Mouse (Mus musculus) small intestine, adult 2 months (tissue): ENCODE results near the gene Fat3. TPM values are rescaled to one million over a fixed set of nuclear protein-coding genes. Genes with fewer than 3 reads are reported as not detected.

Source experiments
- H3K27ac ChIP-seq: fragments of 200-500 bp; 2 replicates; pipeline ENCODE4 v1.5.1; 2012; ENCODE audit warnings: low read depth, low read length, control low read depth, inconsistent platforms; ENCODE audit not compliant: insufficient read depth
- H3K27me3 ChIP-seq: fragments of 200-500 bp; 2 replicates; pipeline ENCODE4 v1.6.1; 2012; ENCODE audit warnings: mild to moderate bottlenecking, moderate library complexity, low read length, inconsistent platforms; ENCODE audit not compliant: control insufficient read depth, insufficient read depth
- H3K36me3 ChIP-seq: fragments of 200-500 bp; 2 replicates; pipeline ENCODE4 v1.6.1; 2012; ENCODE audit warnings: mild to moderate bottlenecking, low read length, control low read depth, inconsistent platforms; ENCODE audit not compliant: control insufficient read depth, insufficient read depth
- H3K4me1 ChIP-seq: fragments of 200-500 bp; 2 replicates; pipeline ENCODE4 v1.6.1; 2012; ENCODE audit warnings: low read length, inconsistent platforms, mixed read lengths; ENCODE audit not compliant: control insufficient read depth, insufficient read depth, insufficient read length
- H3K4me3 ChIP-seq: fragments of 200-500 bp; 2 replicates; pipeline ENCODE4 v1.5.1; 2012; ENCODE audit warnings: low read depth, mild to moderate bottlenecking, control low read depth, inconsistent platforms, low read length, moderate library complexity
- CTCF ChIP-seq: fragments of 200-500 bp; IDR thresholded peaks from 2 replicates; pipeline ENCODE4 v1.5.1; 2012; ENCODE audit warnings: low read depth, mild to moderate bottlenecking, control low read depth, inconsistent platforms, low read length, moderate library complexity, mixed read lengths; ENCODE audit not compliant: insufficient replicate concordance, insufficient read length; ENCODE audit errors: extremely low read depth
- POLR2A ChIP-seq: fragments of 200-500 bp; IDR thresholded peaks from 2 replicates; pipeline ENCODE4 v1.6.1; 2012; ENCODE audit warnings: low read depth, mild to moderate bottlenecking, control low read depth, inconsistent platforms, low read length, moderate library complexity
- WGBS: fragments of 180-500 bp; shearing (Covaris S2); methylation state at CpG from one replicate; pipeline ENCODE4 v1.1.7; 2018; 5-methylcytosine and 5-hydroxymethylcytosine counted together
- polyA plus RNA-seq: library from polyadenylated mRNA; depleted of rRNA; stranded (reverse); fragments of >200 nt; gene quantifications from 2 replicates; pipeline ENCODE4 v1.2.3, GENCODE M21; 2012

Fat3 gene
- polyA plus RNA-seq, 1 experiment = 0.20 TPM

DNA sequence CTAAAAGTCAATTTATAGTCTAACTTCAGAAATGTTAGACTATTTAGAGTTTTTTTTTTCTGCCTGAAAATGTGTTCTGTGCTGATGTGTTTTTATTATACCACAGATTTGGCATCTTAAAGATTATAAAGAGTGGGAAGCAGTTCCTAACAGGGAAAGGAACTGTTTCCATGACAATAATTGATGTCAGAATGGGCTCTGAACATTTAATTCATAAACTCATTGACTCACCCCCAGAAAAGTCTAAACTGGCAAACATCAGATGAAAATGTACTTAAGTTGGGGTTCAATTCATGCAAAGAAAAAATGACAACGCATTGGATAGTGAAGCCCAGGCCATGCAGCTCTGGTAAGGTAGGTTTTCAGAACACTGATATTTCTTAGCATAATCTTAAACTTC, 193.3 kb downstream of the Fat3 start:
- Histone ChIP-seq H3K36me3 (no peaks in the 10 kb centered on the region), H3K4me3 (no peak overlapping the region), H3K27me3 (no peaks in the 10 kb centered on the region), H3K4me1 (no peaks in the 10 kb centered on the region), H3K27ac (no peak overlapping the region)
- 90% methylated on average over 1 of the region's 1 CpGs for WGBS
- TF ChIP-seq POLR2A = no peak
- TF ChIP-seq CTCF = no peak

DNA sequence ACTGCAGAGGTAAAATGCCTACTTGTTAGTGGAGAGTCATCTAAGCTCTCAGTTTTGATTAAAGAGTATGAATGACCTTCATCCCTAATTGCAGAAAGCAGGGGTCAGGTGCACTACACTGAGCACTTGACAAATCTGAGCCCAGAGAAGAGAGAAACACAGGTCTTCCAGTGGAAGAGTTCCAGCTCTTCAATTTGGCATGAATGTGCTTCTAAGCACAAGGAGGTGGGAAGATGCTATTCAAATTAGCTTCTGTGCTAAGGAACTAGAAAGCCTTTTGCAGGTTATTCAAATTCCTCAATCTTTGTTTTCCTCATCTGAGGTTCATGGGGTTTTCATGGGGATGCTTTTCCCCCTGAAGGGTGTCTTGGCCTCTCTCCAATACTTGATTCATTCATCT, 194.9 kb downstream of the Fat3 start:
- no peaks in the 10 kb centered on the region for H3K36me3 ChIP-seq
- no peak overlapping the region for H3K27ac ChIP-seq
- H3K4me3 ChIP-seq = no peak overlapping the region
- no peak for TF ChIP-seq CTCF
- TF ChIP-seq POLR2A = no peak
- no peaks in the 10 kb centered on the region for H3K27me3 ChIP-seq
- H3K4me1 ChIP-seq = no peaks in the 10 kb centered on the region

DNA sequence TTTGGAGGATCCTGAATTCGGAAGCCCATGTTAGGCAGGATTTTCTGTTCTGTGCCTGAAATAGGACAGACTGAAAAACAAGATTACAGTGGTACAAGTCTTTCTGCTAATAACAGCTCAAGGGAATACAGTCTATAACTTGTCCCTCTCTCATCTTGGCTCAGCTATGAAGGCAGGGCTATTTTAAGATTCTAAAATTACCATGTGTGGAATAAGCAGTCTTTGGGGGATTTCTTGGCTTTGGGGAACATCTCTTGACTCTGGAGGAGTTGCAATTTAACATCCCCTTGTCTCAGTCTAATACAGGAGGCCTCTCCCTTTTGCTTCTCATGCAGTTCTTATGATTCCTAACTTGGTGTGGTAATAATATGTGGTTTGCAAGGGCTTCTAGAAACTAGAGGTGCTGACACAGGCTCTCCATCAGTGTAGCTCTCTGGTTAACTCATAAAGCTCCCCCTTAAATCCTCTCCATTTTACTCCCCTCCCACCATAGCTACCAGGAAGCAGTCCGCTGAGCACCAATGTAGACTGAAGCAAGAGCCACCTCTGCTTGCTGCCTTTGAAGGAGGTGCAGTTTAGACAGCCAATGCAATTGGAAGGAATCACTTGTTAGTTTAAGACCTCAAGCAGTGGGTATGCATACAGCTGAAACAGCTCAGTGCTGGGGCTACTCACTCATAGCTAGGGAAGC, 195.5 kb downstream of the Fat3 start:
- H3K27me3 ChIP-seq = no peaks in the 10 kb centered on the region
- H3K4me3 ChIP-seq = no peak overlapping the region
- H3K27ac ChIP-seq = no peak overlapping the region
- no peaks in the 10 kb centered on the region for H3K36me3 ChIP-seq
- TF ChIP-seq POLR2A = no peak
- TF ChIP-seq CTCF = no peak
- H3K4me1 ChIP-seq = no peaks in the 10 kb centered on the region
- 90% methylated on average over 2 of the region's 2 CpGs for WGBS

DNA sequence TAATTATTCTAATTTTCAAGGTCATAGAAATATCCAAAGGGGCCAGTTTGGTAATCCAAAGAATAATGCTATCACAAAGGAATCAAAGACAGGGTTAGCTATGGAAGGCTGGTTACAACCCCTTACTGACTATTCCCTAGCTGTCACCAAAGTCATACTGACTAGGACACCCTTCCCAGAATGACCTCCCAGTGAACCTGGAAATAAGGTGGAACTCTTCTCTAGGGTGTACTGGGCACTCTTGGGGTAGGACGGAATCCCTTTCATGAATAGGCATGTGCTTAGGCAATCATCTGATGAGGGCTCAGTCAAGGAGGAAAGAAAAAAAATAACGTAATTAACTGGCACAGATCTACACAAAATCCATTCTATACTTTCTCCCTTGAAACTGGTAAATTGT, 196.1 kb downstream of the Fat3 start:
- WGBS = 78% methylated on average over 2 of the region's 2 CpGs

DNA sequence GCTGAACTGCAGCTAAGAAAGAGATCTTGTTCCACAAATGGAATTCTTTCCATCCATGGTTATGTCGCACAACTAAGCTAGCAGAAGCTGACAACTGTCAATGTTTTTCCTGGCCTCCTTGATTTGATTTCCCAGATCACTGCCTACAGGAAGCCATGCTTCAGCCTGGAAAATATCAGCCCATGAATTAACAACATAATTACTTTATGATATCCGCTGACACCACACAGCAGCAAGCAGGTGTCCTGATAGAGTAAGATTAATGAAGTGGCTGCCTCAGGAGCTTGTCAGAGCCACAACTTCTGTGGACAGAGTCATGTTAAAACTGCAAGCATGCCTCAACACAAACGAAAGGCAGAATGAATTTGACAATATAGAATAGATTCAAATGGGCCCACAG, 198.6 kb downstream of the Fat3 start:
- Histone ChIP-seq H3K4me1 (no peaks in the 10 kb centered on the region), H3K36me3 (no peaks in the 10 kb centered on the region), H3K27ac (no peak overlapping the region), H3K27me3 (no peaks in the 10 kb centered on the region), H3K4me3 (no peak overlapping the region)
- 35% methylated on average over 3 of the region's 3 CpGs for WGBS
- no peak for TF ChIP-seq POLR2A
- TF ChIP-seq CTCF = no peak

More for the DNA sequence above, 196.1 kb downstream of the Fat3 start:
- Histone ChIP-seq H3K27me3 (no peaks in the 10 kb centered on the region), H3K36me3 (no peaks in the 10 kb centered on the region), H3K4me3 (no peak overlapping the region), H3K4me1 (no peaks in the 10 kb centered on the region), H3K27ac (no peak overlapping the region)
- TF ChIP-seq POLR2A (no peak), CTCF (no peak)

DNA sequence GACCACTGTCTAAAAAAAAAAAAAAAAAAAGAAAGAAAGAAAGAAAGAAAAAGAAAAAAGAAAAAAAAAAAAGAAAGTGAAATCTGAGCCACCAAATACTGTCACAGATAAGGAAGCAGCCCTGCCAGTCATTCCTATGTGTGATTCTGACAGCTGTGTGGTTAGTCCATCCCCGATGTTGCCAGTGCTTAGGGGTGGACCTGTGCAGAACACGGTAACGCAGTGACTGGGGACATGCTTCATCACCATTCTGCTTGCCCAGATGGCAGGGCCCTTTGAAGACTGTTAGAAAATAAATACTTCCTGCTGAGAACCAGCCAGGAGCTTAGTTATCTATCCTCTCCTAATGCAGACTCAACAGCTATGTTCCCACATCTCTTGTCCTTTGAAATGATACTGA, 203.2 kb downstream of the Fat3 start:
- no peak overlapping the region for H3K4me3 ChIP-seq
- H3K4me1 ChIP-seq = no peaks in the 10 kb centered on the region
- WGBS = 79% methylated on average over 3 of the region's 3 CpGs
- H3K27me3 ChIP-seq = no peaks in the 10 kb centered on the region
- TF ChIP-seq POLR2A = no peak
- no peak for TF ChIP-seq CTCF
- H3K27ac ChIP-seq = no peak overlapping the region
- no peaks in the 10 kb centered on the region for H3K36me3 ChIP-seq

DNA sequence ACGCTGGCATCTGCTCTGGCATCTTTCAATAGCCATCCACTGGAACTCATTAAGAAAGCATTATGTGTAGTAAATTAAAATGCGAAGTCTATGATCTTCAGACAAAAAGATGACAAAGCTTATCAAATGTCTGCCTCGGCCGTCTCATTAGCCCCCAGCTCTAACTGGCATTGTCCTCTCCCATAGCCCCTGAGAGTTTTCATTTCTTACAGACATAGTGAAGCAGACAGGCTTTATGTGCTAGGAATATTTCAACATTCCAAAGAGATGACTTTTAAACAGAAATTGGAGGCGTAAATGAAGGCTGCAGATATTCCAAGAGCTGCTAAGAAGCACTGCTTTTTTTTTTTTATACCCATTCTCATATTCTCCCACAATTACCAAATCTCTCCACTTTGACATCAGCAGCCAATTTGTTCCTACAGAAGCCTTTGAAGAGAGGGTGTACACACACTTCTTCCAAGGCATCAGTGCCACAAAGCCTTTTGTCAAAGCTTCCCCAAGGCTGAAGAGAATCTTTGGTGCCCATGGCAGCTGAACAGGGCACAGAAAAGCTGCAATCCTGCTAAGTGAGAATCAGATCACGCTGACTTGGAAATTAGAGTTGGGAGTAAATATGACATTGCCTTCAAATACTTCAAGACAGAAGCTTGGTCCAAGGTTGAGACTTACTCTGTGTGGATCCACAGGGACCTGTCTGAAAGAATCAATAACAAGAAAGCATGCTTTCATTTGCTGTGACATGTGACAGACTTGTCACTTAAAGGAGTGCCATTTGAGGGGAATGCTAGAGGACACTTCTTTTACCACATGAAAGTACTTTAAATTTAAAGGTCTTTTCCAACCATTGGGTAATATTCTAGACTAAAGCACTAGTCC, 206.9 kb downstream of the Fat3 start:
- Histone ChIP-seq H3K36me3 (no peaks in the 10 kb centered on the region), H3K27me3 (no peaks in the 10 kb centered on the region), H3K4me3 (no peak overlapping the region), H3K4me1 (no peaks in the 10 kb centered on the region), H3K27ac (no peak overlapping the region)
- WGBS = 84% methylated on average over 6 of the region's 6 CpGs
- TF ChIP-seq CTCF (no peak), POLR2A (no peak)
